Mouse (Mus musculus) testis, adult 2 months (tissue): ENCODE data around the gene Ift122. TPM values are rescaled to one million over a fixed set of nuclear protein-coding genes. Genes with fewer than 3 reads are reported as not detected.

Experiments used
- H3K27ac ChIP-seq: fragments of 200-500 bp; 2 replicates; pipeline ENCODE4 v1.5.1; 2012; ENCODE audit warnings: low read depth, low read length; ENCODE audit not compliant: control insufficient read depth, insufficient read depth
- H3K27me3 ChIP-seq: fragments of 200-500 bp; 2 replicates; pipeline ENCODE4 v1.6.1; 2012; ENCODE audit warnings: mild to moderate bottlenecking, low read length, moderate library complexity; ENCODE audit not compliant: control insufficient read depth, insufficient read depth
- H3K36me3 ChIP-seq: fragments of 200-500 bp; 2 replicates; pipeline ENCODE4 v1.6.1; 2012; ENCODE audit warnings: mild to moderate bottlenecking, low read length; ENCODE audit not compliant: control insufficient read depth, insufficient read depth
- H3K4me1 ChIP-seq: fragments of 200-500 bp; 2 replicates; pipeline ENCODE4 v1.6.1; 2012; ENCODE audit warnings: low read length; ENCODE audit not compliant: control insufficient read depth, insufficient read depth
- H3K4me3 ChIP-seq: fragments of 200-500 bp; 2 replicates; pipeline ENCODE4 v1.5.1; 2012; ENCODE audit warnings: low read depth, mild to moderate bottlenecking, low read length, moderate library complexity, mixed read lengths; ENCODE audit not compliant: control insufficient read depth
- CTCF ChIP-seq: fragments of 200-500 bp; IDR thresholded peaks from 2 replicates; pipeline ENCODE4 v1.5.1; 2012; ENCODE audit warnings: low read depth, mild to moderate bottlenecking, inconsistent platforms, low read length, moderate library complexity; ENCODE audit not compliant: control insufficient read depth, insufficient read depth, insufficient replicate concordance
- POLR2A ChIP-seq: fragments of 200-500 bp; IDR thresholded peaks from 2 replicates; pipeline ENCODE4 v1.6.1; 2012; ENCODE audit warnings: low read depth, mild to moderate bottlenecking, inconsistent platforms, low read length, moderate library complexity; ENCODE audit not compliant: control insufficient read depth
- polyA plus RNA-seq: library from polyadenylated mRNA; depleted of rRNA; stranded (reverse); fragments of >200 nt; gene quantifications from 2 replicates; pipeline ENCODE4 v1.2.3, GENCODE M21; 2012

The Ift122 gene
- polyA plus RNA-seq, 1 experiment: 128 TPM

DNA sequence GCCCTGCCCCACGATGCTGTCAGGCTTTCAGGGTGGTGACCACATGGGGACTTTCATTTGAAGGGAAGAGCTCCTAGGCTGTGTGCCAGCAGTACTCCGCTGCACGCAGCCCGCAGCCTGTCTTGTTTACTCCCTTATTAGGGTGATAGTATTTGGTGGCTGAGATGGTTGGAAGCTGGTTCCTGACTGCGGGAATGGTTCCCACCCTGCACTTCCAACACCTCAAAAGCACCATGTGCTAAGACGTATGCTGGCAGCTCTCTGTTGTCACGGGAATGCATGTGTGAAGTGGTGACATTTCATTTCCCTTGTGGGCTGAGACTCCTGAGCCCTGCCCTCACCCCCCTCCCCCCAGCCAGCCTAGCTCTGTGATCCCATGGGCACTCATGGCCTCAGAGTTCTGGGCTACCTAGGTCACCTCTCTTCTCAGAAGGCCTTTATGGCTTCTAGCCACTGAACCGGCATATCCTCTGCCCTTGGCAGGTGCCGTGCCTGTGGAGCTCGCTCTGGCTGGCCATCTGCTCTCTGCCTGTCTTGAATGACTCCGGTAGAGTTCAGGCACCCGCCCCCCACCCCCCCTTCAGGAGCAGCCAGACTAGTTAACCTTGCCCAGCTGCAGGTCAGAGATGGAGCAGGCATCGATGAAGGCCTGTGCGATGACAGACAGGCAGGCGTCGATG, 103.8 kb downstream of the Ift122 start:
- no peak for TF ChIP-seq POLR2A
- no peak for TF ChIP-seq CTCF
- no peak overlapping the region for H3K4me3 ChIP-seq
- no peak overlapping the region for H3K27ac ChIP-seq
- no peaks in the 10 kb centered on the region for H3K36me3 ChIP-seq
- no peaks in the 10 kb centered on the region for H3K27me3 ChIP-seq
- H3K4me1 ChIP-seq: peaks cover 13% of the 10 kb centered on the region

DNA sequence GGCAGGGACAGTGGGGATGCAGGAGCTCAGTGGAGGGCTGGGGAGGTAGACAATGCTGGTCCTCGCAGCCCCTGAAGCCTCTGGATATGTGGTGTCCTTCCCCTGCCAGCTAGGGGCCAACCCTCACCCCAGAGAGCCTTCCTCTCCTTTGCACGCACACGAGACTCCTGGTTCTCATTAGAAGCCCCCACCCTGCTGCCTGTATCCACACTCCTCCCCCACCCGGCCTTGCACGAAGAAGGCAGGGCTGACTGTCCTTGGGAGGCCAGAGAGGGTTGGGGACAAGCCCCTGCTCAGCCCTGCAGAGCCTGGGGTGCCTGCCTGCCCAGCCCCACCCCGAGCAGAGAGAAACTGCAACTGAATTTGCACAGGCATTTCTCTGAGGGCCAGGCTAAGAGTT, 104.4 kb downstream of the Ift122 start:
- H3K27ac ChIP-seq: no peak overlapping the region
- no peaks in the 10 kb centered on the region for H3K36me3 ChIP-seq
- no peaks in the 10 kb centered on the region for H3K27me3 ChIP-seq
- H3K4me1 ChIP-seq: peaks cover 13% of the 10 kb centered on the region
- H3K4me3 ChIP-seq: no peak overlapping the region
- TF ChIP-seq POLR2A (no peak), CTCF (no peak)

DNA sequence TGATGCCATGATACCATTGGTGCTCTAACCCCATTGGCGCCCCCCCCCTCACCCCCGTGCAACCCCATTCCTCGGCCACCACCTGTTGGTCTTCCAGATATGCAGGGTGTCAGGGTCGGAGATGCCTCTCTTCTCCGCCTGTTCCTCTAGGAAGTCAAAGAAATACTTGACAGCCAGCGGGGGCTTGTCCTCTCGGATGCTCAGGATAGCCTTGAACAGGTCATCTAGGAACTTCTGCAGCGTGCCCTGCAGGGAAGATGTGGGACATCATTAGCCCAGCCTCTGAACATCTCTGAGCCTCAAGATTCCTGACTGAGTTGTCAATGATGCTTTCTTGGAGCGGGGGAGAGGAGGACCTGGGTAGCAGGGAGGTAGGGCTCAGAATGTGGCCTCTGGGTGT, 105.2 kb downstream of the Ift122 start:
- Histone ChIP-seq H3K36me3 (no peaks in the 10 kb centered on the region), H3K27ac (no peak overlapping the region), H3K4me1 (peaks cover 13% of the 10 kb centered on the region), H3K4me3 (no peak overlapping the region), H3K27me3 (no peaks in the 10 kb centered on the region)
- TF ChIP-seq POLR2A: no peak
- TF ChIP-seq CTCF: no peak

DNA sequence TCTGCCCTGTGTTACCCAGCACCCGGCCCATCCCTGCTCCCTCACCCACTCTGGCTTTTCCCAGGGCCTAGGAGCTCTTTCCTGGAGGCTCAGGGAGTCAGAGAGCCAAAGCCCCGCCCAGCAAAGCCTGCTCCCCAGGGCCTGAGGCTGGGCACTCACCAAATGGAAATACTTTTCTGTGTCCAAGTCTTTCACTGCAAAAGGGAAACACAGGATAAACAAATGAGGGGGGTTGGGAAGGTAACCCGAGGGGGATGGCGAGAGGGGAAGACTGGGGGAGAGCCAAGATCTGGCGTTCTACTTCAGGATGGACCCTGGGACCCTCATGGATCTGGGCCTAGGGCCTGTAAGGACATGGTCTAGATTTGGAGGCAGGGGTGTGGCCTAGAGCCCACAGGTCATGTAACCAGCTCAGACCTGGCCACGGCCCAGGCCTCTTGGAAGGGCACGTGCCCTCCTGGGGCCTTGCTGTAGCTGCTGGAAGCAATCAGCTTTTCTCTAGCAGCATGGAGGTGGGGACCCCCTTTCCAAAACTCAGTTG, 106.0 kb downstream of the Ift122 start:
- Histone ChIP-seq H3K4me1 (peaks cover 13% of the 10 kb centered on the region), H3K27me3 (no peaks in the 10 kb centered on the region), H3K27ac (0 out of 2 replicates have a peak overlapping the region, but pooled peaks have one; percentile 26), H3K4me3 (no peak overlapping the region), H3K36me3 (no peaks in the 10 kb centered on the region)
- TF ChIP-seq POLR2A (no peak), CTCF (no peak)

DNA sequence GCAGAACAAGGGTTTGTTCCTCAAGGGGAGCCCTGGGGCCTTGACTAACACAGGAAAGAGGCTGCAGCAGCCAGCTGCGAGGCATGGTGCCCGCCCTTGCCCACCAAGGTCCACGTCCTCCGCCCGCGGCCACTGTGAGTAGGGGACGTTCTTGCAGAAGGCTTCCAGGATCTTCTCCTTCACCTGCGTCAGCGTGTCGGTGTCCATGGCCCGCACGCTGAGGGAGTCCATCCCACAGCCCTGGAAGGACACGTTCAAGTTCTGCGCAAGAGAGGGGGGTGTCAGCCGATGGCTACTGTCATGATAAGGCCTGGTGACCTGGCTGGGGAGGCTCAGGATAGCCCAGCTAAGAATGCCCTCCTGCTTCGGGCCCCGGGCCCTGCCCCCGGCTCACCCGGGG, 107.1 kb downstream of the Ift122 start:
- Histone ChIP-seq H3K4me1 (peaks cover 13% of the 10 kb centered on the region), H3K27ac (no peak overlapping the region), H3K36me3 (no peaks in the 10 kb centered on the region), H3K27me3 (no peaks in the 10 kb centered on the region), H3K4me3 (no peak overlapping the region)
- TF ChIP-seq POLR2A (no peak), CTCF (no peak)

DNA sequence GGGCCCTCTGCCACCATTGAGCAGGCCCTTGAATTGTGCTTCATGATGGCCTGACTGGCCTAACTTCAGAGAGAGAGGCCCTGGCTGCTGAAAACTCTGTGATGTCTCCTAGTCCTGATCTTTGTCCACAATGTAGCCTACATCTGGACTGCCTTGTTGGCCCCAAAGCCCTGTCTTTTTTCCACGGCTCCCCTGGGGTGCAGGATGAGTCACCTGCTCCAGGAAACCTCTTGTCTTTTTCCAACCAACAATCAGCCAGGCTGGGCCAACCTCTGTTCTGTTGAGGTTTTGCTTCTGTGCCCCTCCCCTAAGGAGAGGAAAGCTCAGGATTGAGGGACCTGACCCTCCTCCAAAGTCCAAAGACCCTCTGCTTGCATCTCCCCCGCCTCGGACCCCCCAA, 108.5 kb downstream of the Ift122 start:
- Histone ChIP-seq H3K36me3 (no peaks in the 10 kb centered on the region), H3K4me3 (no peak overlapping the region), H3K4me1 (peaks cover 13% of the 10 kb centered on the region), H3K27ac (no peak overlapping the region), H3K27me3 (no peaks in the 10 kb centered on the region)
- TF ChIP-seq POLR2A: no peak
- TF ChIP-seq CTCF: no peak

DNA sequence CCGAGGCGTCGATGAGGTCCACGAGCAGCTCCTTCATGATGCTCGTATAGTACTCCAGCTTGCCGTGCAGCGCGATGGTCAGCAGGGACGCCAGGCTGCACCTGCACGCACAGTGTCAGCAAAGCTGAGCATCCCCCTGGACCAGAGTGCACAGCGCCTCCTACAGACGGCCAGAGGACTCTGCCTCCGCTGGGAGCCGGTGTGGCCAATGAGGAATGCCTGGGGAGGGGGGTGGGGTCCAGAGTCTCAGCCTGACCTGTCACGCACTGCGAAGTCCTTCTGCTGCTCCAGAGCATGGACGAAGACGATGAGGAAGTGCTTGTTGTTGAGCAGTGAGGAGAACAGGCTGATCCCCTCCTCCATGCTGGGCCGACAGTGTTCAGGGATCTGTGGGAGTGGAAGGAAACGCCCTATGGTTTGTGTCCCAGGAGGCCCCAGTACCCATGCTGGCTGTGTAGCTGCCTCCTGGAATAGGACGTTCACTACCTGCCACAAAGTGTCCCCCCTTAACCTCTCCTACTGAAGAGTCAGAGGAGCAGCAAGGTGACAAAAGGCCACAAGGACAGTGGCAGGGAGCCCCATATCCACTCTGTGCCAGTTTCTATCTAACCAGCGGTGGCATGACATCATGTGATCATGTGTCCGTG, 109.3 kb downstream of the Ift122 start:
- no peak overlapping the region for H3K27ac ChIP-seq
- no peaks in the 10 kb centered on the region for H3K36me3 ChIP-seq
- no peak for TF ChIP-seq POLR2A
- TF ChIP-seq CTCF: peak; percentile 62; the same call in 1 of the 2 replicates
- no peak overlapping the region for H3K4me3 ChIP-seq
- no peaks in the 10 kb centered on the region for H3K27me3 ChIP-seq
- peaks cover 13% of the 10 kb centered on the region for H3K4me1 ChIP-seq
